In genomic region chr9:31344289-31344831, GRCm38 (mm10) we compare ENCODE assay signal across 15 mouse cellular contexts. TPM values are rescaled to one million over a fixed set of nuclear protein-coding genes. Genes with fewer than 3 reads are reported as not detected.
DNase-seq lines count a peak whose midpoint lies in the region; ATAC-seq lines count a peak whose summit lies in the region.
"Had no signal": no experiment of that assay in that cellular context is flagged by ENCODE, and none has a peak within 500 bp of the region (broad histone marks: within the 10 kb centered on the region; RNA-seq: fewer than 3 reads in every experiment).

No protein-coding gene starts in this region.

- peak overlapping the region; percentile 35 for H3K27ac ChIP-seq in hindbrain, embryonic 10.5 days
- no peak overlapping the region for H3K27ac ChIP-seq in hindbrain, embryonic 12.5 days
- H3K27ac ChIP-seq in brown adipose tissue, adult 24 weeks (replicated peaks; ENCODE audit: low read depth, low read length) = 0 out of 2 replicates have a peak overlapping the region, but pooled peaks have one; percentile 3
- H3K27ac ChIP-seq in midbrain, embryonic 13.5 days = no peak overlapping the region
- H3K27ac ChIP-seq: embryonic facial prominence, embryonic 12.5 days; heart, embryonic 15.5 days; limb, embryonic 13.5 days had no signal

- no peak overlapping the region for H3K9ac ChIP-seq in hindbrain, embryonic 12.5 days
- no peak overlapping the region for H3K9ac ChIP-seq in midbrain, embryonic 13.5 days (replicated peaks)
- H3K9ac ChIP-seq: embryonic facial prominence, embryonic 12.5 days; heart, embryonic 15.5 days; limb, embryonic 13.5 days had no signal

- peaks cover 5% of the 10 kb centered on the region for H3K4me1 ChIP-seq in hindbrain, embryonic 10.5 days (replicated peaks)
- peaks cover 3% of the 10 kb centered on the region; the same call in 1 of the 2 replicates for H3K4me1 ChIP-seq in hindbrain, embryonic 12.5 days
- no peaks in the 10 kb centered on the region for H3K4me1 ChIP-seq in brown adipose tissue, adult 24 weeks (ENCODE audit: control insufficient read depth, insufficient read depth, insufficient read length, low read length)
- H3K4me1 ChIP-seq in midbrain, embryonic 13.5 days (replicated peaks) = peaks cover 7% of the 10 kb centered on the region
- H3K4me1 ChIP-seq: heart, embryonic 15.5 days had no signal

- H3K4me3 ChIP-seq in hindbrain, embryonic 10.5 days = no peak overlapping the region
- no peak overlapping the region for H3K4me3 ChIP-seq in hindbrain, embryonic 12.5 days
- H3K4me3 ChIP-seq in brown adipose tissue, adult 24 weeks (ENCODE audit: insufficient read depth, low read depth, low read length) = no peak overlapping the region
- H3K4me3 ChIP-seq in midbrain, embryonic 13.5 days (replicated peaks) = no peak overlapping the region
- H3K4me3 ChIP-seq: embryonic facial prominence, embryonic 12.5 days; heart, embryonic 15.5 days; limb, embryonic 13.5 days had no signal

- ATAC-seq in hindbrain, embryonic 12.5 days (ENCODE audit: low FRiP score) = no peak
- peak; percentile 70 for ATAC-seq in midbrain, embryonic 13.5 days
- ATAC-seq: Patski had no signal

- DNase-seq in hindbrain, embryonic 10.5 days (ENCODE audit: low spot score) = no peak
- peak; percentile 83 for DNase-seq in cerebellum, adult 9-11 months
- no peak for DNase-seq in adrenal gland, adult 8-10 months
- no peak for DNase-seq in frontal cortex, postnatal 25 days (ENCODE audit: low spot score in 2 of 2)
- no peak for DNase-seq in adrenal gland, adult 2 months
- DNase-seq: kidney, adult 18-20 months; lung, adult 2 months; thymus, postnatal 4 days had no signal

- H3K36me3 ChIP-seq in hindbrain, embryonic 10.5 days = peaks cover 24% of the 10 kb centered on the region
- H3K36me3 ChIP-seq in hindbrain, embryonic 12.5 days = peaks cover 15% of the 10 kb centered on the region
- H3K36me3 ChIP-seq in midbrain, embryonic 13.5 days = peaks cover 15% of the 10 kb centered on the region
- H3K36me3 ChIP-seq: heart, embryonic 15.5 days had no signal

- no peaks in the 10 kb centered on the region for H3K27me3 ChIP-seq in hindbrain, embryonic 10.5 days (ENCODE audit: insufficient read depth, poor library complexity, severe bottlenecking)
- no peaks in the 10 kb centered on the region for H3K27me3 ChIP-seq in hindbrain, embryonic 12.5 days
- no peaks in the 10 kb centered on the region for H3K27me3 ChIP-seq in midbrain, embryonic 13.5 days
- H3K27me3 ChIP-seq: embryonic facial prominence, embryonic 12.5 days; heart, embryonic 15.5 days; limb, embryonic 13.5 days; Patski had no signal

- no peak overlapping the region for H3K4me2 ChIP-seq in hindbrain, embryonic 12.5 days (replicated peaks)
- H3K4me2 ChIP-seq in midbrain, embryonic 13.5 days (replicated peaks) = no peak overlapping the region
- H3K4me2 ChIP-seq: embryonic facial prominence, embryonic 12.5 days; heart, embryonic 15.5 days; limb, embryonic 13.5 days had no signal

- 75% methylated on average over 11 of the region's 11 CpGs for WGBS in hindbrain, embryonic 10.5 days
- 65% methylated on average over 11 of the region's 11 CpGs for WGBS in hindbrain, embryonic 12.5 days
- 39% methylated on average over 11 of the region's 11 CpGs for WGBS in midbrain, embryonic 13.5 days

- H3K9me3 ChIP-seq in hindbrain, embryonic 10.5 days = no peaks in the 10 kb centered on the region
- no peaks in the 10 kb centered on the region for H3K9me3 ChIP-seq in hindbrain, embryonic 12.5 days (replicated peaks)
- no peaks in the 10 kb centered on the region for H3K9me3 ChIP-seq in midbrain, embryonic 13.5 days
- H3K9me3 ChIP-seq: embryonic facial prominence, embryonic 12.5 days; heart, embryonic 15.5 days; limb, embryonic 13.5 days had no signal

RNA-seq across cellular contexts. Expression of gene Nfrkb, which starts 41.6 kb away (rescaled TPM):
- 19.6 and 25.4 TPM in 2 replicates for polyA plus RNA-seq in hindbrain, embryonic 10.5 days (2016; fragmentation: Nextera tagmentation; extraction: Ambion mirVana)
- polyA plus RNA-seq in hindbrain, embryonic 12.5 days (2016; fragmentation: Nextera tagmentation; extraction: Ambion mirVana) = 28.2 and 29.1 TPM in 2 replicates
- polyA plus RNA-seq in brown adipose tissue, adult 24 weeks (2012; ENCODE audit: insufficient read depth, insufficient read length, missing spikeins) = 4.2 and 6.8 TPM in 2 replicates
- polyA plus RNA-seq in midbrain, embryonic 13.5 days (2015; fragmentation: Nextera tagmentation; extraction: Ambion mirVana) = 30.2 and 32.1 TPM in 2 replicates
- total RNA-seq in adrenal gland, adult 8-10 months (2022) = 10 to 100 TPM; 16.8 to 41.2 (median 24.9) TPM
- 10 to 100 TPM; 15.7 to 19.0 TPM for total RNA-seq in adrenal gland, adult 2 months (2021)
- polyA plus RNA-seq in adrenal gland, adult 2 months (2012; rRNA removed) = 17.7 and 18.7 TPM in 2 replicates

Comparison
In these comparisons a context has a peak if more than half of its experiments do, and no peak if none do; other contexts are left out.
1. H3K27ac ChIP-seq: peak in hindbrain, embryonic 10.5 days (single experiment) and brown adipose tissue, adult 24 weeks (single experiment); none in hindbrain, embryonic 12.5 days (single experiment) and midbrain, embryonic 13.5 days (single experiment).